Mouse (Mus musculus): ENCODE measurements around the gene Slc17a2.
A peak's percentile ranks its signal among the peaks of the same experiment; 100 is the strongest.

Slc17a2 gene

DNA sequence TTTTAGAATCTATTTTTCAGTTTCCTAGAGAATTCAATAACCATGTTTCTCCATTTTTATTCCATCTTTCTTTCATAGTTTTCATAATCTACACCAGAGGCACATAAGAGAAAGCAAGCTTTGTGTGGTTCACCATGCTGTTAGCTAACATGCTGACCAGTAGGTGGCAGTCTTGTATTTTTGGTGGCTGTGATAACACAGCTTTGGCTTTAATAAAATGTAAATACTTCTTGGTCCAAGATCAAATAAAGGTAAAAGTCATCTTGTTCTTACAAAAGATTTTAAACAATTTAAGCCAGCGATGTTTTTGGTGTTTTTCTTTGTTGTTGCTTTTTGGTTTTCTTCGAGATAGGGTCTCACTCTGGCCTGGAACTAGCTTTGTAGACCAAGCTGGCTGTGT lies 14.3 kb upstream of the Slc17a2 start:
- peak; percentile 66 for DNase-seq (ENCODE audit: low read depth, low spot score)

DNA sequence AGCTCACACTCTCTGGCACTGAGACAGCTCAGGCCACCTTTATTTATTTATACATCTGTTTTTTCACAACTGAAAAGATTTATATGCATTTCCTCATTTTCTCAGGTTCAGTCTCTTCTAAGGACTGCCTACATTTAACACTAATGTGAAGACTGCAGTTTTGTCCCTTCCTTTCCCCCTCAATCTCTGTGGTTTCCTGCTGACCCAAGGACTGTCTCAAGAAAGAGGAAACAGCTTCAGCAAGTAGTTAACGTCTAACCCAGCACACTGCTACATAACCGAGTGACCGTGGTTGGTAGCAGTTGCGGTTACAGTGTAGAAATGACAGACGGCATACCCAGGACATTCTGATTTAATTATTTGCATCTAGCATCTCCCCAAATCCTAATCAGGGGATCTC lies 7.4 kb upstream of the Slc17a2 start:
- DNase-seq (ENCODE audit: low read depth, low spot score) = no peak

DNA sequence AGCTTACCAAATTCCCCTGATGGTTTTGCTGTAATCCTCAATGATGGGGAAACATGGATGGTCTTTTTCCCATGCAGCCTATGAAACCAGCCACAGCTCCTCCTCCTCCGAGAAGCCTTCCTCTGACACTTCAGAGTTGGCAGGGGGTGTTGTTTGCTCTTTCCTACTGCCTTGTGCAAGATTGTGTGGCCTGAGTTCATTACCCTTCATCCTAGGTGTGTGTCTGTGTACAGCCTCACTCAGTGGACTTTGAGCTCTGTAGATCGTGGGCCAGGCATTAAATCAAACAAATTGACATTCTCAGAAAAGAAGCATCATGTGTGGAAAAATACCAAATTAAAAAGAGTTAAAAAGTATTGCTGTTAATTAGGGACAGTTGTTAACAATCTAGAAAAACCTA lies 2.3 kb upstream of the Slc17a2 start:
- DNase-seq (ENCODE audit: low read depth, low spot score) = no peak

DNA sequence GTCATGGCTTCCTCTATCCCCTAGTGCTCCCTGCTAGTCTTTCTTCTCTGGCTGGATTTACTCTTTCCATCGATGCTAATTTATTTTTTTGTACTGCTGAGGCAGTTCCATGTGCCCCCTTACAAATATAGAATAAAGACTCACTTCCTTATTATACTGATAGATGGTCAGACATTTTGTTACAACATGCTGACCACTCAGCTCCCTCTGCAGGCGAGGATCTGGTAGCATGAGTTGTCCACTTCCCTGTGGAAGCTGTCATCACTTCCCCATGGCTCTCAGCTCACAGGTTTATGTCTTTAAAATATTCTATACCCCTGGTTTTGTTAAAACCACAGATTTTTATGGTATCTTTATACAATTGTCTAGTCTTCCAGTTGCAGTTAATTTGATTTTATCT lies 9.4 kb downstream of the Slc17a2 start:
- DNase-seq (ENCODE audit: low read depth, low spot score) = no peak

DNA sequence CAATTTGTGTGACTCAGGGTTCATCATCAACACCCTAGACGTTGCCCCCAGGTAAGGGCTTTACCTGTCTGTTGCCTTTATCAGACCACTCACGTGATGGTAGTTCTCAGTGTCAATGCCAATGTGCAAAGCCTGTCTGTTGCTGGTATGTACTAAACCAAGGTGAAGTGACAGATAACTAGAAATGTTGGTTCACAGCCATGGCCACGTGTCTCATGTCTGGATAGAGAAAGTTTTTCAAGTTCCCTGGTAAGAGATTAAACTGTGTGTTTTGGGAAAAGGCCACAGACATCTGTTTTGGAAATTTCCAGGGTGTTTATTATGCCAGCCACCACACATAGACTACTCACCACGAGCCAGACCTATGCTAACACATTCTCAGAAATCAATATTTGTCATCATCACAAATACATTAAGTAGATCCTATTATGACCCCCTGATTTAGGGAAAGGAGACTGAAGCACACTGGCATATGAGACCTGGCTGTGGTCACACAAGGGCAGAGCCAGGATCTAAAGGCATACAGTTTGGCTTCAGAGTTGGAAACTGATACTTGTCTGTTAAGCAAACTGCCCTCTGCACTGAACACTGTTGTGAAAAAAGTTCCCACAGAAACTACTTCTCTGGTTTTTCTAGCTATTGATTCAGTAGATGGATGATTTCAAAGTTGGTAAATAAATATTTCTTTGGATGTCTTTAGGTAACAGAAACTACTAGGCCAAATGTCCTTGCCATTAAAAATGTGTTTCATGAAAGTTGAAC lies 13.6 kb downstream of the Slc17a2 start:
- no peak for DNase-seq (ENCODE audit: low read depth, low spot score)

DNA sequence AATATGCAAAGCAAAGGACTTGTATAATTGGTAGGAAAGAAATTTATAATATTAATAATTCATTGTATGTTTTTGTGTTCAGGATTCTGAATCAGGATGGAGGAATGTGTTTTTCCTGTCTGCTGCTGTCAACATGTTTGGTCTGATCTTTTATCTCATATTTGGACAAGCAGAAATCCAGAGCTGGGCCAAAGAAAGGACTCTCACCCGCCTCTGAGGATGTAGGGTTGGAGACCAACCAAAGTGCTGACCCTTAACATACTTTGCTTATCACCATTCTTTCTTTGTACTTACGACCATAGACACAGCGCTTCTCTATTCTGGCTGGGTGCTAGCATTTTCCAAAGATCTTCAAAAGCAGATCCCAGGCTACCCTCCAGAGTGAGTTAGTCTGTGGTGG lies 15.4 kb downstream of the Slc17a2 start:
- no peak for DNase-seq (ENCODE audit: low read depth, low spot score)

DNA sequence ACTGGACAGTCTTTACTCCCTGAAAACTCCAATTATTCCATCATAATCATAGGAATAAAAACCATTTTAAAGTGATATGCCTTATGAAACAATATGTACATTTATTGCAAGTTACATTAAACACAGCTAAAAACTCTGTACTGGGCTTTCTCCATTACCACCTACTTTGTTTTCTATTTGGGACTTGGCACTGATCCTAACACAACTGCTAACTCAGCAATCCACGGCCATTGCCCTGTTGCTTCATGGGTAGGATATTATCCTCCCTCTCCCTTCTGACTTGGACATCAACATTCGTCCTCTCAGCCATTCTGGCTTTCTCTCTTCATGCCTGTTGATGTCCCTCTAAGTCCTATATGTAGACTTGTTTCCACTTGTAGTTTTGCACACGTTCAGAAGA lies 19.8 kb downstream of the Slc17a2 start:
- DNase-seq (ENCODE audit: low read depth, low spot score) = no peak

DNA sequence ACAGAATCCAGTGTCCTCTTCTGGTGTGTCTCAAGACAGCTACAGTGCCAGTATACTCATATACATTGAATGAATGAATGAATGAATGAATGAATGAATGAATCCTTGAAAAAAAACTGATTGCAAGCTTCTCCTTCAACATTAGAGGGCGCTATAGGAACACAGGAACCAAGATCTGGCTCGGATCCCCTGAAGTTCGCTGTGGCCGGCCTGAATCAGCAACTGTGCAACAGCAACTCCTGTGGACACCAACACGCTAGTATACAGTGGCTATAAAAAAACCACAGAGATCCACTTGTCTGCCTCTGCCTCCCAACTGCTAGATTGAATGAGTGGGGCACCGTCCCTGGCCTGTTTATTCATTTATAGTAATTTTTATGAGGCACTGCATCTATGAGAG lies 26.3 kb downstream of the Slc17a2 start:
- DNase-seq (ENCODE audit: low read depth, low spot score) = peak; percentile 59

DNA sequence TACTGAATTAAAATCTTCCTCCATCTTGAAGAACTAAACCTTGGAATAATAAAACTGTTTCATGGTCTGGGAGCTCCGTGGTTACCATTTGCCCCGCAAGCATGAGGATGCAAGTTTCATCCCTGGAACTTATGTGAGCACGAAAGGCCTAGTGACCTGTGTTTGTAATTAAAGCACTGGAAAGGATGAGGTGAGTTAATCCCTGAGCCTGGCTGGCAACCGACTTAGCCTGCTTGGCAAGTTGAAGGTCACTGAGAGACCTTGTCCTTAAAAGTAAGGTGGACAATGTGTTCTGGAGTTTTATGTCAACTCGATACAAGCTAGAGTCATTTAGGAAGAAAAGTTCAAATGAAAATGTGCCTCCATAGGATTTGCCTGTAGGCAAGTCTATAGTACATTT lies 28.0 kb downstream of the Slc17a2 start:
- no peak for DNase-seq (ENCODE audit: low read depth, low spot score)

DNA sequence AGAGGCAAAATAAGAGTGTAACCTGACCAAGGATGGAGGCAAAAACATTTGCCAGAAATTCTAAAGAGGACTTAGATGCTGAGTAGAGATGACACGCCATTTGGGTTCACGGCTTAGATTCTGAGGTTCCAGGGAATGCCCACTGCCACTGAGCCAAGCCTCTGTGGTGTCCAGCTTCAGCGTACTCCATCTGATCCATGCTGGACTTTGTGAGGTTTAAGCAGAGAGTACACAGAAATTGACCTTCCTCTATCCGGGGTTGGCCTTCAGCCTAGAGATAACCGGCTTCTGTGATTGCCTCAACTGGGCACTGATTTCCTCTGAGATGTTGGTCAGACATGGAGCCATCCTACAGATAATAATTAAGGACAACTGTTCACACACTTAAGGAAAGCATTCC lies 29.8 kb downstream of the Slc17a2 start:
- DNase-seq (ENCODE audit: low read depth, low spot score) = no peak

DNA sequence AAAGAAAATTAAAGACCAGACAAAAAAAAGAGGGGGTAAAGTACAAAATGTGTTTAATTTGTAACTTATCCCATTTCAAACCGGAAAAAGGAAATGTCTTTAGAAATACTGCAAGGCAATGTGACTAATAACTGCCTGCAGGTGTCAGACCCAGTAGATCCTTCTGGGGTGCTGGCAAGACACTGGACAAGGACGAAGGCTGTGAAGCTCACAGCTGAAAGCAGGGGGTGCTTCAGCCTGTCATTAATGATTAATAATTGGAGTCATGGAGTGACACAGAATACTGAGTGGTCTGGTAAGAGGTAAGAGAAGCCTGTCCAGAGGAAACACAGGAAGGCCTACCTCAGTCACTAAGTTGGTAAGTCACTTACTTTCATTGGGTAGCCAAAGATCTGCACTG lies 32.5 kb downstream of the Slc17a2 start, which contains the start of gene Slc17a3:
Gene Slc17a3, plus strand, starts transcription at position 127 of the 400 bp plus-strand sequence.
- no peak for DNase-seq (ENCODE audit: low read depth, low spot score)

DNA sequence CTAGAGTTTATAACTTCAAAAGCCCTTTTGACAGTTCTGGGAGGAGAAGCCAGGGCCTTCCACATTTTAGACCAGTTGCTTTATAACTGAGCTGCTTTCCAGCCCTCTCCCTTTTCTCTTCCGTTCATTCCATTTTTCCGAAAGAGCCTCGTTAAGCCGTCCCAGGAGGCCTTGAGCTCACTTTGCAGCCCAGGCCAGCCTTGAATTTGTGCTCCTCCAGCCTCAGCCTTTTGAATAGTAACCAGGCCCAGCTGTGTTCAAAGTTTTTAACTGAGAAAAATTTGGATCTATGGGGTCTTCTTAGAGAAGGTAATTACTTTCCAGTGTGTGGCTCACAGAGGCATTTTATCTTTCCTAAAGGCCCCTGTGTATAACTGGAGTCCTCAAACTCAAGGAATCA lies 39.1 kb downstream of the Slc17a2 start:
- DNase-seq (ENCODE audit: low read depth, low spot score) = no peak

DNA sequence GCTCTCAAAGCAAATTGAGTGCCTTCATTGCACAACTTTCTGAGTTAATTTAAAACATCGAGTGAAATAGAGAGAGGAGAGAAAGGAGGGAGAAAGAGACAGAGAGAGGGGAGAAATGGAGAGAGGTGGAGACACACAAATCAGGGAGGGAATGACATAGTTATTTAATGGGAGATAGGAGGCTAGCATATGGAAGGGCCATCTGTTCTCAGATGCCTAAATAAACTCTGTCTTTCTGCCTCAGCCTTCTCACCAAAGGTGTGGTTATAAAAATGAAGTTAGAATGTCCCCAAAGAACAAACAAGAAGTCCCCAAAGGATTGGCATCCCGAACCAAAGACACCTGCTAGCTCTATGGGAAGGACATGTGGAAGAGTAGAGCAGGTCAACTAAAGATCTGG lies 42.5 kb downstream of the Slc17a2 start:
- no peak for DNase-seq (ENCODE audit: low read depth, low spot score)

DNA sequence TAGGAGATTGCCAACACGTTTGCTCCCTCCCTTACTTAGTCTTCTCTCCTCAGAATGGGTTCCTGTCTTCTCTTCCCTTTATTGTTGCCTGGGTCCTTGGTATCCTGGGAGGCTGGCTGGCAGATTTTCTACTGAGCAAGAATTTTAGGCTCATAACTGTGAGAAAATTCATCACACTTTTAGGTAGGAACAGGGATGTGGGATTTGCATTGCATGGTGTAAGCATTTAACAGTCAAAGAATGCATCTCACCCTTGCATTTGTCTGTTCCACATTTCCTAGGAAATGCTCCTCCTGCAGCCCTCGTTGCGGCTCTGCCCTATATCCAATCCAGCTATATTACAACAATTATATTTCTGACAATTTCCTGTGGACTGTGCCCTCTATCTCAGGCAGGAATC lies 49.6 kb downstream of the Slc17a2 start:
- DNase-seq (ENCODE audit: low read depth, low spot score) = no peak

DNA sequence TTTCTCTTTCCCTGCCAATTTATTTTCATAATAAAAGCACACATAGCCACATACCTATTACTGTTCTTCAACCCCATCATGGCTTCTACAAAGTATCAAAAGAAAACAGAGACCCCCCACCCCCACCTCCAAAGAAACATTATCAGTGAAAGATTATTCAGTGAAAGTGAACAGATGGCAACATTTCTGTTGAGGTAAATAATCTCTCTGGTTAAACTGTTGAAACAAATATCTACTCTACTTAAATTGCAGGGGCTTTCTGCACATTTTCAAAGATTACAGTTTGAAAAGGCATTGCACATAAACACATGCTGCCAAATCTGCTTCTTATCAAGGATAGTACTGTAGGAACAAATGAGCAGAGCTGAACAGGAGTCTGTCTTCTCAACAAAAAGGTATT lies 55.0 kb downstream of the Slc17a2 start:
- DNase-seq (ENCODE audit: low read depth, low spot score) = no peak

DNA sequence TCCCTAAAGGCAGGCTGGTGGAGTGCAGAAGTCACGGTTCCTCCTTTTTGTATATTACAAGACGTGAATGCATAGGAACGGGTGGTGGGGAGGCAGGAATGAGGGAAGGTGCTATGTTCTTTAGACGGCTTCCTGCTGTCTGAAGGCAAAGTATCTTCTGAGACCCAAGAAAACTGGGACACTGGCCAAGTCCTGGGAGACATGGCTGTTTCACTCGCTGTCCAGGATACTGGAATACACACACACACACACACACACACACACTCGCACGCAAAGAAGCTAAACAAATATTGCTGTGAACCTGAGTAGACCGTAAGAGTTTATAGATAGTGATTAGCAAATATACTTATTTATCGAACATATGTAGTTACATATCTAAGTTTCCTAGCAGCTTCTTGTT lies 57.9 kb downstream of the Slc17a2 start:
- DNase-seq (ENCODE audit: low read depth, low spot score) = no peak

DNA sequence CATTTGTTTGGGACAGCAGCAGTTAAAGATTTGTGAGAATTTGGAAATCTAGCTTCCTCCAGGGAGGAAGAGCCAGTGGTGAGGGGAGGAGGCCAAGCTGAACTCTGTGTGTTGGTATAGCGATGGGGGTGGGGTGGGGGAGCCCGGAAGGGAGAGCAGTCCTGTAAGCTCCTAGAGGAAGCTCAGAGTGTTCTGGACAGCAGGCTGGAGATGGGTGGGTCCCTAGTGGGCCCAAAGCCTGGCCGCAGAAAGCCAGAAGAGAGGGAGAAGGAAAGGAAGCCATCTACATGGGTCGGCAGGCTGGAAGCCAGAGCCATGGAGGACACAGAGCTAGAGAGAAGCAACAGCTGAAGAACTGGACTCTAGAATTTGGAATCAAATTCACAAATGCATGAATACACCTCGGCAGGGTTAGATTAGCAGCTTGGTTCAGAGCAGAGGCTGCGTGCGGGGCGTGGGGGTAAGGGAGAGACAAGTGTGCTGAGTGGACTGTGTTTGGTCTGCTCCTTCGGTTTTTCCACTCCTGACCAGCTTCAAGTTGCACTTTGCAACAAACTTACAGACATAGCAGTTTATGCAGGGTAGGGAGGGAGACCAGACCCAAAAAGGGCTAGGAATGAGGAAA lies 59.4 kb downstream of the Slc17a2 start:
- DNase-seq (ENCODE audit: low read depth, low spot score) = no peak

DNA sequence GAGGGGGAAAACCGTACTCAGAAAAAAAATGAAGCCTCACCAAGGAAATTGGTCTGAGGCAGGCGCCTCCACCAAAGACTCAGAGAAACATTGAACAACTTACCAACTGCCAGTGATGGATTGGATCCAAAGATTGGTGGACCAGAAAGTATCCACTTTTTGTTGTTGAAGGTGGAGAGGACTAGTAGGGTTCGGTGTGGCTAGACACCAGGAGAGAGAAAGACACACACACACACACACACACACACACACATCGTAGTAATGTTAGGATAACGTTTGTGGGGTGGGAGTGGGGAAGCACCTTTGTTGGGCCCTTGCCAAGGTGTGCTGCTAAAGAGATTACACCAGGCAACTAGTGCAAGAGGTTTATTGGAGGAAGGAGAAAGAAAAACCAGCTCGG lies 60.2 kb downstream of the Slc17a2 start:
- no peak for DNase-seq (ENCODE audit: low read depth, low spot score)

DNA sequence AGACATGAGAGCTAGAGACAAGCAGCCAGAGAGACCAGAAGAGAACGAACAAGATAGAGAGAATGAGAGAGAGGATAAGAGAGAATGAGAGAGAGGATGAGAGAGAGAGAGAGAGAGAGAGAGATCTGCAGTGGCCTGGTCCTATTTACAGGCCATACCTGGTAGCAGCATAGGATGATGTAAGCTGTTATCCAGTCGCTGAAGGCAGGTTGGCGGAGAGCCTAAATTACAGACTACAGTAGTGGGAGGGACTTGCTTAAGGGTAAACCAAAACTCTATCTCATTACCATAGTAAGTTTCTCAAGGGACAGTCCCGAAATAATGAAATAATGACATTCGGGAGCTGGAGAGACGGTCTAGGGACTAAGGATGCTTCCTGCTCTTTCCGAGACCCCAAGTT lies 60.6 kb downstream of the Slc17a2 start, which contains the start of gene Slc17a1:
Gene Slc17a1, plus strand, starts transcription at position 346 of the 400 bp plus-strand sequence.
- no peak for DNase-seq (ENCODE audit: low read depth, low spot score)

DNA sequence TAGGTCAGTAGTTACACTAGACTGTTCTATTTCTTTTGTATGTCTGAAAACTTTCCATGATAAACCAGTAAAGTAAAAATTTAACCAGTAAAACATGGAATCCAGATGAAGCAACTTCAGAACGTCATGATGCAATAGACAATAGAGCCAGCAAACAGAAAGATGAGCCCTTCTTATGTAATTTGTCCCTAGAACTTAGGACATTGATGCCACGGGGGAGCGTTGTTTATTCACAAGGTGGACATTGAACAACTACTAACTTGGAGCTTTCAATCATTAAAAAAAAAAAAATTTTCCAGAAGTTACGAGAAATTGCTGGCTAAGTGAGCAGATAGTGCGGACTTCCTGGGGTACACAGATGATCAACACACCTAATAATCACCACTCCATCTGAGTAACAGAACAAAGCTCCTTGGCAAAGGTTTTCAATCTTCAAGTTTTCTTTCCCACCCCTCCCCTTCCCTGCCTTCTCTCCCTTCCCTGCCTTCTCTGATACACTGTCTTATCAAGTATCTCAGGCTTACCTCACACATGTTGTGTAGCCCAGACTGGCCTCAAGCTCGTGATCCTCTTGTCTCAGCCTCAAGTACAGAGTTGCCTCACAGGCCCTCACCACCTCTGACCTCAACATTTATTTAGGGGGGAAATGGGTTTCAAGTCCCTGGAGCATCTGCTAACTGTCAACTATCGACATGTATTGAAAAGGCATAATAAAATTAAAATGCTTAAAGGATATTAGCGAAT lies 62.2 kb downstream of the Slc17a2 start:
- no peak for DNase-seq (ENCODE audit: low read depth, low spot score)

DNA sequence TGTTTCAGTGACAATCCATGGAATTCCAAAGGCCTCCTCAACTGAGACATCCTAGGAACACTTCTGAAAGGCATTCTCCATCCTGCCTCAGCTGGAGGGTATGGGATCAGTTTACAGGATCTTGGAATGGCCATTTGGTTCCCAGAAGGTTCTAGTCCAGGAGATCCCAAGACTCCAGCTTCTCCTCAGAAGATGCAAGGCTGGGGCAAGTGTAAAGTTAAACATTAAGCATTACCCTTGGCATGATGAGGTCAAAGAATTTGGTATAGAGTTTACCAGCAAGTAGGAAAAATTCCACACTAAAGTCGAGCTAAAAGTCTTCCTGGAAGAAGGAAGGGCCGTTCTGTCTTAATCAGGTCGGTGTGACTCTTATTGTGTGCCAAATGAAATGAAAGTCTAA lies 63.2 kb downstream of the Slc17a2 start:
- no peak for DNase-seq (ENCODE audit: low read depth, low spot score)

DNA sequence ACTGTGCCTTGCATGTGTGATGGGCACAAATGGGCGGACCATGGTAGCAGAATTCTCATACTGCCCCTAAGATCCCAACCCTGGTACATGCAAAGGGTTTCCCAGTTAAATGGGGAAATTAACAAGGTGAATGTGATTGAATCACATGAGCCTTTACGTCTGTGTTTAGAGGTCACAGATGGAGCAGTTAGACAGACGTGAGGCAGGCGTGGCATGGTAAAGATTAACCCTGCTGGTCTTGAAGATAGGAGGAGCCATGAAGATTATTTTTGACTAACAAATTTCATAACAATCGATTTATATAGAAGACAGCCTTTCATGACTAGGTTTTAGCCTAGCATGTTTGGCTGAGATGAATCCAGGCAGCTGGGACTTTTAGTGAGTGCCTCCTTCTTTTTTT lies 66.3 kb downstream of the Slc17a2 start:
- DNase-seq (ENCODE audit: low read depth, low spot score) = no peak
